Mouse (Mus musculus) brain, adult 2 months (tissue): ENCODE data around the gene Aoc2.
"Not testable (repeated sequence)": the region's sequence is repeated elsewhere in the genome, so short reads cannot be mapped to it uniquely, and the experiment has no call there.

Experiments used
- DNase-seq: peaks from one replicate; pipeline ENCODE4 v3.0.0; 2011; ENCODE audit warnings: low read depth, low spot score

The Aoc2 gene

GRCm38 (mm10) chr11:101355916-101356315, 31.1 kb downstream of the Aoc2 start:
- no peak for DNase-seq

DNA sequence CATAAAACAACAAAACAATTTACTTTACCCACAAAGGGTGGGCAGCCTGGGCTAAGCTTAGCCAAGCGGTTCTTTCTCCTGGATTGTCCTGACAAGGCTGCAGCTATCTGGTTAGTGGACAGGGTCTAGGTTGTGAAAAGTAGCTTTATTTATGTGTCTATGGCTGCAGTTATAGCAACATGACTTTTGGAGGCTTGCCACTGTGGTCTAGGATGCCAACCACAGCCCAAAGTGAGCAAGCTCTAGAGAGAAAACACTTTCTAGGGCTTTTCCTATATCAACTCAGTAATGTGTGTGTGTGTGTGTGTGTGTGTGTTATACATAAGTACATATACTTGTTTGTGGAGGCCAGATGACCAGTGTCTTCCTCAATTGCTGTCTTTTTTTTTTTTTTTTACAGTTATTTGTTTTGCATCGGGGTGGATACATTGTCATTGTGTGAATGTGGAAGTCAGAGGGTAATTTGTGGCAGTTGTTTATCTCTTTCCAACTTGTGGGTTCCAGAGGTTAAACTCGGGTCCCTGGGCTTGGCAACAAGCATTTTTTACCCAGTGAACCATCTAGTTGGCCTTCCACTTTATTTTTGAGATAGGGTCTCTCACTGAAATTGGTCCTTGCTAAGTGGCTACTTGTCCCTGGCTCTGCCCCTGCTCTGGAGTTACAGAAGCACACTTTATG, 32.8 kb downstream of the Aoc2 start:
- no peak for DNase-seq

- no peak for DNase-seq
These were observed 34.9 kb downstream of the Aoc2 start for GRCm38 (mm10) chr11:101359776-101360175.

DNA sequence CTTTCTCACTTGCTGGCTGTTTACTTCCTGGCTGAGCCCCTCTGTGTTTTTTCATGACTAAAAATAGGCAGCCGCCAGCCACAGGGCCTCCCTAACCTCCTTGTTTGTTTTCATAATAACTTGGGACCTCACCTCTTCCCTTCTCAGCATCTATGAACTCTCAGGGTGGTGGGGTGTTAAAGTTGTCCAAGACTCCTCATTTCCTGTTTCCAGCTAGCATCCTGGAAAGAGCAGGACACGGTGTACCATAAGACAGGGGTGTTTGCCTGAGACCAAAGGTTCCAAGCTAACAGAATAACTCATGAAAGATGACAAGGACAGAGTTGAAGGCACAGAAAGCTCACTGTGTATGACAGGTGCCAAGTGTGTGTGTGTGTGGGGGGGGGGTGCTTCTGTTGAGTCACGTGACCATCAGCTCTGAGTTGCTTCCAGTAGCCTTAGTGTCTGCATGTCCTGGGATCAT, 35.8 kb downstream of the Aoc2 start:
- DNase-seq, result no peak

- DNase-seq, result no peak
These were observed 39.7 kb downstream of the Aoc2 start for GRCm38 (mm10) chr11:101364531-101364931.

- no peak for DNase-seq
These were observed 42.6 kb downstream of the Aoc2 start, which contains the start of gene G6pc for GRCm38 (mm10) chr11:101367326-101367935. Gene G6pc, plus strand, starts transcription at chr11:101367561.

- DNase-seq, result no peak
These were observed 45.3 kb downstream of the Aoc2 start for GRCm38 (mm10) chr11:101370141-101370540.

DNA sequence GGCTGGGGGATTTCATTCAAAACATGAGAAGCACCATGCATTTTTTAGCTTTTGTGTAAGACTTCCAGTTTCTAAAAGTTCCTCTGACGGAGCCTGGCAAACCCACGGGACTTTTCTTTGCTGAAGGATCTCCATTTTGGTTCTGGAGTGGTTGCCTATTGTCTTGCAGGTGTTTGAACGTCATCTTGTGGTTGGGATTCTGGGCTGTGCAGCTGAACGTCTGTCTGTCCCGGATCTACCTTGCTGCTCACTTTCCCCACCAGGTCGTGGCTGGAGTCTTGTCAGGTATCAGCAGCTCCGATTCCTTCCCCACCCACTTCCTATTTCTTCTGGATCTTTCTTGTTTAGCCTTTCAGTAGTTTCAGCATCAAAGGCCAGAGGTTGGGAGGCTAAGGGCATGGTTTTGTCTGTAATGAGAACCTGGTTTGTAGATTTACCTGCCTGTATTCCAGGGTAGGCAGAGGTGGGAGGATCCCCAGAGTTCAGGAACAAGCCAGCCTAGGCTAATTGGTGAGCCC, 49.6 kb downstream of the Aoc2 start:
- DNase-seq, result no peak

DNA sequence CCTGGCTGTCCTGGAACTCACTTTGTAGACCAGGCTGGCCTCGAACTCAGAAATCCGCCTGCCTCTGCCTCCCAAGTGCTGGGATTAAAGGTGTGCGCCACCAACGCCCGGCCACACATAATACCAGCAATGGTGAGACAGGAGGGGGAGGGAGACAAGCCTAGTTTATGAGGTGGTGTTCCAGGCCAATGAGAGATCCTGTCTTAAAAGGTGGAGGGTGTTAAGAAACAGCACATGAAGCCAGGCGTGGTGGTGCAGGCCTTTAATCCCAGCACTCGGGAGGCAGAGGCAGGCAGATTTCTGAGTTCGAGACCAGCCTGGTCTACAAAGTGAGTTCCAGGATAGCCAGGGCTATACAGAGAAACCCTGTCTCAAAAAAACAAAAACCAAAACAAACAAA, 53.3 kb downstream of the Aoc2 start:
- not testable (repeated sequence) for DNase-seq

DNA sequence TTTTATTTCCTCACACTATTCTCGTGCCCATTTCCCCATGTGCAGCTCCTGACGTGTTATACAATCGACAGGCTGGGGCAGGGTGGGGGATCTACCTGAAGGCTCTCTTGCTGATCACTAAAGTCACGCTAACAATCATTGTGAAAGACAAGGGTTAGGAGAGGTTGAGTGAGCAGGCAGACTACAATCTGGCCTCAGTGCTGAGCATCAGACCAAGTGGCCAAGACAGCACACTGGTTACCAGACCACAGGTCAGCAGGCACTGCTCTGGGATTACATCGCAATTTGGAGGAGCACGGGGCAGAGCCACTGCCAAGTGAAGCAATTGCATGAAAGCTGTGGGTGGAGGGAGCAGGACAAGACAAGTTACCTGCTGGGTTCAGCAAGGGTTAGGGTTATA, 54.1 kb downstream of the Aoc2 start:
- DNase-seq, result no peak
